Mouse (Mus musculus) myocyte (in vitro differentiated cells): ENCODE data around the gene Kri1. TPM values are rescaled to one million over a fixed set of nuclear protein-coding genes. Genes with fewer than 3 reads are reported as not detected.
A peak's percentile ranks its signal among the peaks of the same experiment; 100 is the strongest.

ENCODE experiments used
- H3K27me3 ChIP-seq: one replicate; pipeline ENCODE4 v1.6.1; 2011; ENCODE audit not compliant: control insufficient read depth, insufficient read depth, insufficient read length
- H3K36me3 ChIP-seq: one replicate; pipeline ENCODE4 v1.6.1; 2011; ENCODE audit not compliant: control insufficient read depth, insufficient read depth
- H3K4me2 ChIP-seq: one replicate; pipeline ENCODE4 v1.6.1; 2011; ENCODE audit warnings: low read depth, control low read depth
- H3K4me3 ChIP-seq: one replicate; pipeline ENCODE4 v1.5.1; 2011; ENCODE audit warnings: mild to moderate bottlenecking, control low read depth, moderate library complexity
- H3K79me2 ChIP-seq: one replicate; pipeline ENCODE4 v1.6.1; 2011; ENCODE audit not compliant: control insufficient read depth, insufficient read depth
- H3ac ChIP-seq: one replicate; pipeline ENCODE4 v1.6.1; 2011; ENCODE audit not compliant: control insufficient read depth, insufficient read length
- CEBPB ChIP-seq: IDR thresholded peaks from 2 replicates; pipeline ENCODE4 v1.6.1; 2011; ENCODE audit warnings: mild to moderate bottlenecking, moderate library complexity; ENCODE audit not compliant: poor library complexity, insufficient read depth, severe bottlenecking
- E2F4 ChIP-seq: IDR thresholded peaks from one replicate; pipeline ENCODE4 v1.6.1; 2011; ENCODE audit warnings: mild to moderate bottlenecking, control low read depth, moderate library complexity; ENCODE audit not compliant: insufficient read depth
- MAX ChIP-seq: IDR thresholded peaks from one replicate; pipeline ENCODE4 v1.6.1; 2011; ENCODE audit warnings: low read depth, mild to moderate bottlenecking, control low read depth
- MYOD1 ChIP-seq, 3 experiments: IDR thresholded peaks; one replicate each; pipeline ENCODE4 v1.6.1; 2011; ENCODE audit warnings: control low read depth in 2 of 3, low read depth in 2 of 3, mild to moderate bottlenecking in 2 of 3, moderate library complexity in 1 of 3; ENCODE audit not compliant: insufficient read length in 2 of 3, control insufficient read depth in 1 of 3
- MYOG ChIP-seq, 3 experiments: IDR thresholded peaks; one replicate each; pipeline ENCODE4 v1.6.1; 2011; ENCODE audit warnings: control low read depth in 2 of 3, low read depth in 2 of 3, mild to moderate bottlenecking in 2 of 3; ENCODE audit not compliant: insufficient read length in 2 of 3, control insufficient read depth in 1 of 3, insufficient read depth in 1 of 3
- POLR2A ChIP-seq: IDR thresholded peaks from one replicate; pipeline ENCODE4 v1.6.1; 2011; ENCODE audit warnings: low read depth, mild to moderate bottlenecking, control low read depth, moderate library complexity; ENCODE audit not compliant: insufficient read length
- POLR2AphosphoS2 ChIP-seq: IDR thresholded peaks from one replicate; pipeline ENCODE4 v1.6.1; 2011; ENCODE audit warnings: low read depth, control low read depth; ENCODE audit not compliant: insufficient read length
- REST ChIP-seq: IDR thresholded peaks from one replicate; pipeline ENCODE4 v1.6.1; 2011; ENCODE audit warnings: mild to moderate bottlenecking, control low read depth, moderate library complexity; ENCODE audit not compliant: insufficient read depth, insufficient read length
- SRF ChIP-seq: IDR thresholded peaks from one replicate; pipeline ENCODE4 v1.6.1; 2011; ENCODE audit warnings: low read depth; ENCODE audit not compliant: control insufficient read depth, insufficient read length
- TCF12 ChIP-seq: IDR thresholded peaks from one replicate; pipeline ENCODE4 v1.6.1; 2011; ENCODE audit warnings: mild to moderate bottlenecking, control low read depth; ENCODE audit not compliant: poor library complexity, insufficient read depth, severe bottlenecking
- TCF3 ChIP-seq: IDR thresholded peaks from one replicate; pipeline ENCODE4 v1.6.1; 2011; ENCODE audit warnings: low read depth, control low read depth; ENCODE audit not compliant: insufficient read length
- USF1 ChIP-seq: IDR thresholded peaks from one replicate; pipeline ENCODE4 v1.6.1; 2011; ENCODE audit warnings: low read depth, mild to moderate bottlenecking, control low read depth, moderate library complexity
- polyA plus RNA-seq: library from polyadenylated mRNA; unstranded; fragments of >200 nt; fragmentation: generic; extraction: Trizol; gene quantifications from one replicate; pipeline ENCODE4 v1.2.1, GENCODE M21; 2012; ENCODE audit warnings: missing spikeins

Kri1 gene
- polyA plus RNA-seq, 1 experiment = 31.4 TPM

- TF ChIP-seq TCF3 (no peak), REST (no peak), TCF12 (no peak), POLR2AphosphoS2 (no peak), USF1 (no peak)
- Histone ChIP-seq H3K4me2 (no peak overlapping the region), H3K36me3 (no peaks in the 10 kb centered on the region), H3K79me2 (peaks cover 23% of the 10 kb centered on the region), H3K4me3 (no peak overlapping the region), H3ac (no peak overlapping the region), H3K27me3 (no peaks in the 10 kb centered on the region)
Observed at GRCm38 (mm10) chr9:21235341-21235740, 52.4 kb downstream of the Kri1 start.

GRCm38 (mm10) chr9:21233805-21234204, 54.0 kb downstream of the Kri1 start:
- TF ChIP-seq REST = no peak
- TF ChIP-seq USF1 = no peak
- no peak for TF ChIP-seq TCF12
- no peak for TF ChIP-seq MYOD1 (IDR thresholded peaks at IDR 0.05; ENCODE audit: control insufficient read depth in 1 of 3, insufficient read length in 2 of 3, low read depth in 2 of 3)
- no peak for TF ChIP-seq TCF3
- no peak for TF ChIP-seq POLR2AphosphoS2
- no peak for TF ChIP-seq SRF
- H3ac ChIP-seq = no peak overlapping the region
- no peak overlapping the region for H3K4me3 ChIP-seq
- H3K27me3 ChIP-seq = no peaks in the 10 kb centered on the region
- peaks cover 23% of the 10 kb centered on the region for H3K79me2 ChIP-seq
- H3K36me3 ChIP-seq = no peaks in the 10 kb centered on the region
- no peak overlapping the region for H3K4me2 ChIP-seq

- H3K79me2 ChIP-seq = peaks cover 23% of the 10 kb centered on the region
- H3ac ChIP-seq = no peak overlapping the region
- H3K4me3 ChIP-seq = no peak overlapping the region
- no peaks in the 10 kb centered on the region for H3K36me3 ChIP-seq
- no peaks in the 10 kb centered on the region for H3K27me3 ChIP-seq
- TF ChIP-seq REST (no peak), MAX (no peak), MYOD1 (IDR thresholded peaks at IDR 0.05; ENCODE audit: control insufficient read depth in 1 of 3, insufficient read length in 2 of 3, low read depth in 2 of 3) (no peak), POLR2A (no peak), TCF3 (no peak), POLR2AphosphoS2 (no peak), TCF12 (no peak), MYOG (IDR thresholded peaks at IDR 0.05; ENCODE audit: control insufficient read depth in 1 of 3, insufficient read depth in 1 of 3, insufficient read length in 2 of 3, low read depth in 2 of 3) (no peak), USF1 (no peak), SRF (no peak), E2F4 (no peak), CEBPB (no peak)
- H3K4me2 ChIP-seq = no peak overlapping the region
Observed at GRCm38 (mm10) chr9:21233366-21233765, 54.4 kb downstream of the Kri1 start.

DNA sequence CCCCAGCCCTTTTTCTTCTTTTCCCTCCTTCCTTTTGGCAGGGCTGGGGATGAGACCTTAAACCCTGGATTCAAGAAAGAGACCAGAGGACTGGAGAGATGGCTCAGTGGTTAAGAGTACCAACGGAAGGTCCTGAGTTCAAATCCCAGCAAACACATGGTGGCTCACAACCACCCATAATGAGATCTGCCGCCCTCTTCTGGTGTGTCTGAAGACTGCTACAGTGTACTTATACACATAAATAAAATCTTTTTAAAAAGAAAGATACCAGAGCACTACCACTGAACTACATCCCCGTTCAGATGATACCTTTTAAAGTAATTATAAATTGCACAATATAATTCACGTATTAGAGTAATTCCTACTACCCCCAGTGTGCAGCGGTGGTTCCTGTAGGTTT, 54.9 kb downstream of the Kri1 start:
- no peaks in the 10 kb centered on the region for H3K36me3 ChIP-seq
- peaks cover 19% of the 10 kb centered on the region for H3K79me2 ChIP-seq
- no peak for TF ChIP-seq MYOG (IDR thresholded peaks at IDR 0.05; ENCODE audit: control insufficient read depth in 1 of 3, insufficient read depth in 1 of 3, insufficient read length in 2 of 3, low read depth in 2 of 3)
- TF ChIP-seq TCF3 = no peak
- no peak for TF ChIP-seq USF1
- TF ChIP-seq CEBPB = no peak
- no peak for TF ChIP-seq REST
- no peak for TF ChIP-seq SRF
- no peak for TF ChIP-seq MYOD1 (IDR thresholded peaks at IDR 0.05; ENCODE audit: control insufficient read depth in 1 of 3, insufficient read length in 2 of 3, low read depth in 2 of 3)
- TF ChIP-seq TCF12 = no peak
- TF ChIP-seq MAX = no peak
- TF ChIP-seq E2F4 = no peak
- TF ChIP-seq POLR2AphosphoS2 = no peak
- no peak for TF ChIP-seq POLR2A
- H3ac ChIP-seq = no peak overlapping the region
- no peaks in the 10 kb centered on the region for H3K27me3 ChIP-seq
- no peak overlapping the region for H3K4me3 ChIP-seq
- no peak overlapping the region for H3K4me2 ChIP-seq

DNA sequence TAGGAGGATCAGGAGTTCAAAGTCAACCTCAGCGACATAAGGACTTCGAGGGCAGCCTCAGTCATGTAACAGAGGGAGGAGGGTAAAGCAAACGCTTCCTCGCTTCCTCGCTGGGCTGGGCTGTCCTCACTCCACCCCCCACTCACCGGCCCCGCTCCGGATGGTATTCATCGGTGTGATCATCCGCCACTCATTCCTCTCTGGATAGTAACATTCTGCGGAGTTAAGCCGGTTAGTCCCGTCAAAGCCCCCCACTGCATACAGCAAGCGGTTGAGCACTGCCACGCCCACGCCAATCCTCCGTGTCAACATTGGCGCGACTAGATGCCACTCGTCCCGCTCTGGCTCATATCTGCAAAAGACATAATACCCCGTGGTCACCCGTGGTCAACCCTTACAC, 56.2 kb downstream of the Kri1 start:
- H3K36me3 ChIP-seq = no peaks in the 10 kb centered on the region
- no peak overlapping the region for H3K4me3 ChIP-seq
- TF ChIP-seq POLR2AphosphoS2 (peak; percentile 39), MAX (no peak), USF1 (no peak)
- H3ac ChIP-seq = no peak overlapping the region
- no peaks in the 10 kb centered on the region for H3K27me3 ChIP-seq
- H3K4me2 ChIP-seq = no peak overlapping the region
- H3K79me2 ChIP-seq = peaks cover 9% of the 10 kb centered on the region

- Histone ChIP-seq H3ac (no peak overlapping the region), H3K79me2 (no peaks in the 10 kb centered on the region), H3K27me3 (no peaks in the 10 kb centered on the region), H3K36me3 (no peaks in the 10 kb centered on the region), H3K4me3 (no peak overlapping the region), H3K4me2 (no peak overlapping the region)
- no peak for TF ChIP-seq REST
- TF ChIP-seq SRF = no peak
- TF ChIP-seq USF1 = no peak
- no peak for TF ChIP-seq POLR2AphosphoS2
- TF ChIP-seq TCF3 = no peak
- no peak for TF ChIP-seq MYOG (IDR thresholded peaks at IDR 0.05; ENCODE audit: control insufficient read depth in 1 of 3, insufficient read depth in 1 of 3, insufficient read length in 2 of 3, low read depth in 2 of 3)
- no peak for TF ChIP-seq TCF12
- TF ChIP-seq MAX = no peak
- TF ChIP-seq E2F4 = no peak
- no peak for TF ChIP-seq POLR2A
- no peak for TF ChIP-seq CEBPB
- no peak for TF ChIP-seq MYOD1 (IDR thresholded peaks at IDR 0.05; ENCODE audit: control insufficient read depth in 1 of 3, insufficient read length in 2 of 3, low read depth in 2 of 3)
Observed at GRCm38 (mm10) chr9:21227342-21227741, 60.4 kb downstream of the Kri1 start.
